Mouse (Mus musculus): ENCODE measurements around the gene H1foo. TPM values are rescaled to one million over a fixed set of nuclear protein-coding genes. Genes with fewer than 3 reads are reported as not detected.

The H1foo gene
- polyA plus RNA-seq, 1 experiment from 2014 or later = not detected

GRCm38 (mm10) chr6:115989607-115990006 is 44.9 kb downstream of the H1foo start:
- no peak overlapping the region for H3K27ac ChIP-seq
- peaks cover 44% of the 10 kb centered on the region for H3K27me3 ChIP-seq
- ATAC-seq (ENCODE audit: low read depth) (no peak), DNase-seq (no peak)
- H3K4me3 ChIP-seq (replicated peaks) = no peak overlapping the region
- 64% methylated on average over 4 of the region's 4 CpGs for WGBS (ENCODE audit: insufficient replicate concordance)
- H3K4me2 ChIP-seq = peak overlapping the region; percentile 19; the same call in 1 of the 2 replicates
- no peaks in the 10 kb centered on the region for H3K36me3 ChIP-seq
- H3K9me3 ChIP-seq (replicated peaks) = no peaks in the 10 kb centered on the region
- no peak overlapping the region for H3K9ac ChIP-seq
- peaks cover 52% of the 10 kb centered on the region for H3K4me1 ChIP-seq (replicated peaks)

GRCm38 (mm10) chr6:115990056-115990455 is 45.3 kb downstream of the H1foo start:
- no peak for ATAC-seq (ENCODE audit: low read depth)
- Histone ChIP-seq H3K27ac (no peak overlapping the region), H3K9ac (no peak overlapping the region), H3K4me1 (replicated peaks) (peaks cover 57% of the 10 kb centered on the region), H3K27me3 (peaks cover 48% of the 10 kb centered on the region), H3K9me3 (replicated peaks) (no peaks in the 10 kb centered on the region), H3K36me3 (no peaks in the 10 kb centered on the region), H3K4me3 (replicated peaks) (no peak overlapping the region), H3K4me2 (peak overlapping the region; percentile 19; the same call in 1 of the 2 replicates)
- 72% methylated on average over 3 of the region's 3 CpGs for WGBS (ENCODE audit: insufficient replicate concordance)
- no peak for DNase-seq

GRCm38 (mm10) chr6:115990479-115990878 is 45.7 kb downstream of the H1foo start:
- ATAC-seq (ENCODE audit: low read depth) = no peak
- Histone ChIP-seq H3K36me3 (no peaks in the 10 kb centered on the region), H3K27ac (no peak overlapping the region), H3K9me3 (replicated peaks) (no peaks in the 10 kb centered on the region), H3K4me1 (replicated peaks) (peaks cover 58% of the 10 kb centered on the region), H3K4me2 (peak overlapping the region; percentile 29; the same call in 1 of the 2 replicates), H3K27me3 (peaks cover 49% of the 10 kb centered on the region), H3K4me3 (replicated peaks) (0 out of 2 replicates have a peak overlapping the region, but pooled peaks have one; percentile 65), H3K9ac (no peak overlapping the region)
- WGBS (ENCODE audit: insufficient replicate concordance) = 59% methylated on average over 9 of the region's 9 CpGs
- DNase-seq = no peak

GRCm38 (mm10) chr6:115991108-115991880 is 46.6 kb downstream of the H1foo start:
- Histone ChIP-seq H3K4me1 (replicated peaks) (peaks cover 58% of the 10 kb centered on the region), H3K9ac (peak overlapping the region; percentile 18; the same call in 1 of the 2 replicates), H3K27me3 (peaks cover 57% of the 10 kb centered on the region), H3K4me3 (replicated peaks) (peak overlapping the region; percentile 65), H3K4me2 (peak overlapping the region; percentile 29), H3K27ac (no peak overlapping the region), H3K36me3 (no peaks in the 10 kb centered on the region), H3K9me3 (replicated peaks) (no peaks in the 10 kb centered on the region)
- ATAC-seq (ENCODE audit: low read depth) (no peak), DNase-seq (no peak)
- 28% methylated on average over 13 of the region's 13 CpGs for WGBS (ENCODE audit: insufficient replicate concordance)

GRCm38 (mm10) chr6:115991881-115992620 is 47.3 kb downstream of the H1foo start:
- H3K9me3 ChIP-seq (replicated peaks) = no peaks in the 10 kb centered on the region
- peaks cover 62% of the 10 kb centered on the region for H3K27me3 ChIP-seq
- 41% methylated on average over 10 of the region's 10 CpGs for WGBS (ENCODE audit: insufficient replicate concordance)
- ATAC-seq (ENCODE audit: low read depth) = no peak
- peak overlapping the region; percentile 18; the same call in 1 of the 2 replicates for H3K9ac ChIP-seq
- peak overlapping the region; percentile 29; the same call in 1 of the 2 replicates for H3K4me2 ChIP-seq
- DNase-seq = no peak
- no peak overlapping the region for H3K27ac ChIP-seq
- no peaks in the 10 kb centered on the region for H3K36me3 ChIP-seq
- peaks cover 53% of the 10 kb centered on the region for H3K4me1 ChIP-seq (replicated peaks)
- peak overlapping the region; percentile 65 for H3K4me3 ChIP-seq (replicated peaks)

GRCm38 (mm10) chr6:115992981-115993380 is 48.2 kb downstream of the H1foo start:
- no peak overlapping the region for H3K27ac ChIP-seq
- WGBS (ENCODE audit: insufficient replicate concordance) = 42% methylated on average over 6 of the region's 6 CpGs

GRCm38 (mm10) chr6:115993463-115994145 is 48.9 kb downstream of the H1foo start:
- ATAC-seq (ENCODE audit: low read depth) = no peak
- no peaks in the 10 kb centered on the region for H3K36me3 ChIP-seq
- H3K4me2 ChIP-seq = peak overlapping the region; percentile 87
- DNase-seq = no peak
- peaks cover 49% of the 10 kb centered on the region for H3K4me1 ChIP-seq (replicated peaks)
- H3K9ac ChIP-seq = peak overlapping the region; percentile 62
- 1% methylated on average over 86 of the region's 86 CpGs for WGBS (ENCODE audit: insufficient replicate concordance)
- H3K4me3 ChIP-seq (replicated peaks) = peak overlapping the region; percentile 65
- H3K27me3 ChIP-seq = peaks cover 63% of the 10 kb centered on the region
- no peaks in the 10 kb centered on the region for H3K9me3 ChIP-seq (replicated peaks)
- no peak overlapping the region for H3K27ac ChIP-seq

More at GRCm38 (mm10) chr6:115992981-115993380, 48.2 kb downstream of the H1foo start:
- Histone ChIP-seq H3K27me3 (peaks cover 63% of the 10 kb centered on the region), H3K9ac (peak overlapping the region; percentile 39), H3K4me2 (peak overlapping the region; percentile 87), H3K9me3 (replicated peaks) (no peaks in the 10 kb centered on the region), H3K36me3 (no peaks in the 10 kb centered on the region), H3K4me1 (replicated peaks) (peaks cover 47% of the 10 kb centered on the region), H3K4me3 (replicated peaks) (peak overlapping the region; percentile 65)
- DNase-seq = no peak
- no peak for ATAC-seq (ENCODE audit: low read depth)

GRCm38 (mm10) chr6:115994146-115994876 is 49.6 kb downstream of the H1foo start:
- Histone ChIP-seq H3K4me1 (replicated peaks) (peaks cover 54% of the 10 kb centered on the region), H3K4me2 (peak overlapping the region; percentile 87), H3K9me3 (replicated peaks) (no peaks in the 10 kb centered on the region), H3K9ac (peak overlapping the region; percentile 62), H3K27me3 (peaks cover 63% of the 10 kb centered on the region), H3K27ac (peak overlapping the region; percentile 43), H3K36me3 (no peaks in the 10 kb centered on the region), H3K4me3 (replicated peaks) (peak overlapping the region; percentile 65)
- WGBS (ENCODE audit: insufficient replicate concordance) = 1% methylated on average over 77 of the region's 93 CpGs
- DNase-seq (no peak), ATAC-seq (ENCODE audit: low read depth) (peak; percentile 60)

- peak within 1 kb of the TSS; percentile 62 for H3K27ac ChIP-seq
- peak within 1 kb of the TSS; percentile 65 for H3K4me3 ChIP-seq (replicated peaks)
- WGBS (ENCODE audit: insufficient replicate concordance) = under 1% methylated on average over 45 of the region's 51 CpGs
- DNase-seq (peak; percentile 85), ATAC-seq (ENCODE audit: low read depth) (peak; percentile 85)
- H3K4me2 ChIP-seq = peak within 1 kb of the TSS; percentile 87
- H3K9ac ChIP-seq = peak within 1 kb of the TSS; percentile 62
- H3K9me3 ChIP-seq (replicated peaks) = no peaks in the 10 kb centered on the region
- no peaks in the 10 kb centered on the region for H3K36me3 ChIP-seq
- H3K4me1 ChIP-seq (replicated peaks) = peaks cover 54% of the 10 kb centered on the region
- peaks cover 63% of the 10 kb centered on the region for H3K27me3 ChIP-seq
These were observed 50.3 kb downstream of the H1foo start, which contains the start of gene Plxnd1 for GRCm38 (mm10) chr6:115994877-115995520. Gene Plxnd1, minus strand, starts transcription at chr6:115995005.

GRCm38 (mm10) chr6:115995531-115995941 is 50.8 kb downstream of the H1foo start:
- Histone ChIP-seq H3K4me1 (replicated peaks) (peaks cover 54% of the 10 kb centered on the region), H3K9me3 (replicated peaks) (no peaks in the 10 kb centered on the region), H3K36me3 (no peaks in the 10 kb centered on the region), H3K9ac (no peak overlapping the region), H3K4me3 (replicated peaks) (no peak overlapping the region), H3K4me2 (peak overlapping the region; percentile 87), H3K27me3 (peaks cover 60% of the 10 kb centered on the region), H3K27ac (peak overlapping the region; percentile 62)
- DNase-seq = no peak
- 37% methylated on average over 4 of the region's 4 CpGs for WGBS (ENCODE audit: insufficient replicate concordance)
- no peak for ATAC-seq (ENCODE audit: low read depth)
